Mouse (Mus musculus): Measurements from ENCODE around the gene Adam21.
"Not testable (repeated sequence)": the region's sequence is repeated elsewhere in the genome, so short reads cannot be mapped to it uniquely, and the experiment has no call there.

The Adam21 gene

DNA sequence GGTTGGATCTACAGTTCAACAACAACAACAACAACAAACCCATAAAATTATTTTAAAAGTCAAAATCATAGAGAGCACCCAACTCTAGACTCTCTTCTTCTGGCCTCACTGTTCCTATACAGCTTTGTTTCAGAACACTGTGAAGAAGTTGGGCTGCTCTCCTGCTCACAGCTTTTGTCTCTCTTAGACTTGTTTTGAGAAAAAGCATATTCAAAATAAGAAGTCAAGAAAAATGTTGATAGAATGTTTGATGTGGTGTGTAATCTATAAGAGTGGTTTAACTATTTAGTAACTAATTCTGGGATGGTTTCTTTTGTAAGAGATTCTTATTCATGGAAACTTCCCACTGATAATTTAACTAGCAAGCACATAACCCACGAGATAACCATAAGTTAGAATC is at the start of gene Adam21:
Gene Adam21, minus strand, starts transcription at position 101 of the 400 bp plus-strand sequence.
- DNase-seq (ENCODE audit: low spot score in 2 of 2), result no peak

DNA sequence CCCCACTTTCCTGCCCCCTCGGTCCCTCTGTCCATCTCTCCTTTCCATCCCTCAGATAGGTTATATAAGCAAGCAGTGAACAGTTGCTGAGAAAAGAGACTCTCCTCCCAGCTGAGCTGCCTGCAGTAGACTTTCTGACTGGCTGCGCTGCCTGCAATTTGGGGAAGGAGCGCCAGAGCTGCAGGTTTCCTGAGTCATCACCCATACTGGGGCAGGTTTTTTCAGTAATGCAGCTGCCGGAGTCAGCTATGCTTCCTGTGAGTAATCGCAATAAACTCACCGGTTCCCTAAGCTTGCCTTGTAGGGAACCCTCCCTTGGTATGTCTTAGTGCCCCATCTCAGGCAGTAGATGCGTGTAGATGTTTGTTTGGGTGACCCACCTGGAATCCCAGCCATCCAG is 48.7 kb upstream of the Adam21 start:
- DNase-seq (ENCODE audit: low spot score in 2 of 2), result no peak

DNA sequence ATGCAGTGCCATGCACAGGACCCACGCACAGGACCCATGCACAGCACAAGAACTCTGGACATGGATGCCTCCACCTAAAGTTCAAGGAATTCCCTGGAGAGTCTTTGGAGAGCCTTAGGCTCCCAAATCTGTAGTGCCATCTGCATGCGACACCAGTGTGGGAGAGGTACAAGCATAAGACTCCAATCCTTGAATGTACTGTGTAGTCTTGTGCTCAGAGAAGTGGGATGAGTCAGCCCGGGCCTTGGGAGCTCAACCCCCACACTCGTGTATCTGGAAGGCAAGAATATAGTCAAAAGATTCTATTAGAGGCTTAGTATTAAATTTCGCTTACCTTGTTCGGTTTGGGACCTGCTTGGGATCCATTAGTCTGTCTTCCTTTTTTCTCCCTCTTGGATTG is 47.5 kb upstream of the Adam21 start:
- no peak for DNase-seq (ENCODE audit: low spot score in 2 of 2)

DNA sequence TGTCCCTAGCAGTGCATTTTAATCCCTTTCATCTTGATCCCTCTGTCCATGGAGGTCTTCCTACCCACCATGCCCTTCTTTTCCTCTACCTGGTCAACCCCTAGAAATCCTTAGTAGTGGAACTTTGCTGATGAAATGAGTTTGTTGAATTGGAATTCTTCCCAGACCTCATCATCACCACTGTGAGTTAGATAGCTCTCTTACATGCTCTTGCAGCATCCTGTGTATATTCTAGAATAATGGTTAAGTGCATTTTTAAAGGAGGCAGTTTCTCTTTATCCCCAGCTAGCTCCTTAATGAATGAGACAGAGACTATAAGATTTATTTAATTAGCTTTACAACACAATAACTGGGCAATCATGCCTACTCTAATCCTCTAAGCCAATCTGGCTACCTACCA is 41.2 kb upstream of the Adam21 start:
- no peak for DNase-seq (ENCODE audit: low spot score in 2 of 2)

DNA sequence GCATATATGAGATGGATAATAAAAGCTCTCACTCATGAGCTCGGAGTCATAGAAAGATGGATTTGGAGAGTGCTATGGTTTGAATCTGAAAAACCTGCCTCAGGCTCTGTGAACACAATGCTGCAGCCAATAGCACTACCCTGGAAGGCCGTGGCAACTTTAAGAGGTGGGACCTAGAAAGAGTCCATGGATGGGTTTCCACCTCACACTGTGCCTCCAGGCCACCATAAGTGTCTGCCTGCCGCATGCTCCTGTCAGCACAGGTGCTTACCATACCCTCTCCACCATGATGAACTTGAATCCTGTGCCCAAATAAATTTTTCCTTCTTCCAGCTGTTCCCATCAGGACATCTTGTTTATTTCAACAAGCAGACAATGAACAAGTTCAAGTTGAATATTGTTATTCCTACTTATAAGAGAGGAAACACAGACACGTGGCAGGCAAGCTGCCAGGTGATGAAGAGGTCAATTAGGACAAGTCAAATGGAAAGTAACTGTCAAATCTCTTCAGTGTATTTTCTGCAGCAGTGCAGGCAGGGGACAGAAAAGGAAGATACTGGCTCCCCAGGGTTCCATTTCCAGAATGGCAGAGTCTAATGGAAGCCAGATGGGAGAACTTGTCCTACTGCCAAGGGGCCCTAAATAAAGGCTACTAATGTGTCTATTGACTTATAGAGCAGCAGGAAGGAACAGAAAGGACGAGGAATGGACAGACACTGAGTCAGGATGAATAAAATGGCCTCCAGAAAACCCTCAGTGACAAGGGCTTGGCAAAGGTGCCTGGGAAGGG is 36.9 kb upstream of the Adam21 start:
- no peak for DNase-seq (ENCODE audit: low spot score in 2 of 2)

DNA sequence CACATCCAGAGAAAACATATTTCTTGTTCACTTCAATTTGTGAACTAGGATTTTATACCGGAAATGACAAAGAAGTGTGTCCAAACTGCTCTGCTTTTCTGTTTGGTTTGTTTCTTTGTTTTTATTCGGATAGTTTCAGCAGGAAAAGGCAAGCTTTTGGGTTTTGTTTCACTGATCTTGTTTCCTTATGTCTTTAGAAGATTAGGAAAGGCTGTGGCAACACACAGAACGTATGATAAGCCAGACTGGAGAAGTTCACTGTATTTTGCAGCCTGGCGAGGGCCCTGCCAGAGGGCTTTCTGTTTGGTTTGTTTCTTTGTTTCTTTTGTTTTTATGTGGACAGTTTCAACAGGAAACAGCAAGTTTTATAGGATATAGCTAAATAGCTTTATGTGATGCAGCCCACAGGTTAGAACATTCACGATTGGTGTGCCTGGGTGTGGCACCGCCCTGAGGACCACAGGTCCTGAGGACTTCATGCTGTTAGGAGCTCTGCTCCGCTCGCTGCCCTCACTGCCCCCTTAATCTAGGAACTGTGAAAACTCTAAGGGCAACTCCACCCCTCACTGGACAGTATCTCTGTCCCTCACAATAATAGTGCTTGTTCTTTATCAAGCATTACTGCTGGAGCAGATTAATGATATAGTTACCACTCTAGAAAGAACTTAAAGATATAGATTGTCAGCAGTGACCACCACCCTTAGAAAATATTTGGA is 28.4 kb upstream of the Adam21 start:
- no peak for DNase-seq (ENCODE audit: low spot score in 2 of 2)

DNA sequence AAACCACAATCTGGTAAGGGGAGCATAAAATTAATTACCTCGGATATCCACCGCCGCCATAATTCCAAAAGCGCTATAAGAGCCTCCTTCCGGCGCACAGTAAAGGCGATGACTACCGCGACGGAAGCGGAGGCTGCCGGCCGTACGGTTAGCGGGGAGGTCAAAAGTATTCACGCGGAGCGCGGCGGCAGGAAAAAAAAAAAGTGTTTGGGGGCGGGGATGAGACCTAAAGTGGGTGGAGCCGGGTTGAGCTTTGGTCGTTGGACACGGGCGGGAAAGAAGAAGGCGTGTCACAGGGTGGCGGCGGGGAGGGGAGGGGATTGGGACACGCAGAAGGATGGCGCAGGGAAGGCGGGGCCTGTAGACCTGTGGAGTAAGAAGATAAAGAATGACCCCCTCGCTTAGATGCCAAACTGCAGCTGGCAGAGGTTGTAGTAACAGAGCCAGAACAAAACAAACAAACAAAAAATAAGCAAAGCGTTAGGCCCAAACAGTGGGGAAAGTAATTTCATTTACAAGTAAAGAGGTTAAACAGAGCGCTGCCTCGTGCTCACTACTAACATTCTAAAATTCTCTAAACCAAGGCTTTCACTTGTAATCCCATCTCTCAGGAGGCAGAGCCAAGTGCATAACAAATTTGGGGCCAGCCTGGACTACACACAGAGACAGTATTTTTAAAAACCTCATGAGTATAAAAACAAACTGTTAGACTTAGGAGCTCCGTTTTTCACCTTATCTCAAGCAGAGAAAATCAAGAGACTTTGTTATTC is 26.8 kb upstream of the Adam21 start, which contains the start of gene Med6:
Gene Med6, minus strand, starts transcription at position 107 of the 770 bp plus-strand sequence.
- peak; percentile 91 to 93 for DNase-seq (ENCODE audit: low spot score in 2 of 2)

DNA sequence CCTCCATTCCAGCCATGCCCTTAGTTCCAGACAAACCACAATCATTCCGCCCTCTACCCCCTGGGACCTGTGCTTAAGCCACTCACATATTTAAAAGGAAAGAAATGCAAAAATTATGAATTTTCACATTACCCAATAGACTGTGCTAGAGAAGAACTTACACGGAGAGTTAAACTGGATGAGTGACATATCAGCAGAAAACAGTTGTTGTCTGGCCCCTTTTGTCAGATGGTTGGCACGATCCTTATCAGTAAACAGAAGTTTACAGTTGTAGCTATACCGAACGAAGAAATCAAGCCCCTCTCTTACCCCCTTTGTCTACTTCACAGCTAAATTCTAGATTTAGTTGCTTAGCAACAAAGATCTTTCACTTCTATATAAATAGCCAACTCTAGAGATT is 343 bp downstream of the Adam21 start:
- DNase-seq (ENCODE audit: low spot score in 2 of 2), result no peak

DNA sequence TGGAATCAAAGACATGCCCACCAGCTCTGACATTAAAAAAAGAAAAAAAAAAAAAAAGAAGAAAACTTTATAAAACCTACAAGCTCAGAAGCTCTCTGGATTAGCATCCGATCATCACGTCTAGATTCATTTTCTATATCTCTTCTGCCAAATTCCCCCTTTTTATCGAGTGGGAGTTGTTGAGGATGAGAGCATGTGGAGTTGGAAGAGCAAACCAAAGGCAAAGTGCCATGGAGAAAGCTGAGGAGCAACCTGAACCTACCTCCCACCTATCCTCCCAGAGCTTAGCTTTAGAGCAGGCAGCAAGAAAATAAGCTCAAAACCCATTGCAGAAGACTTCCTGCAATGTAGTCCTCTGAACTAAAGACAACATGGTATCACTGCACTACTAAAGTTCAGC is 4.1 kb downstream of the Adam21 start:
- no peak for DNase-seq (ENCODE audit: low spot score in 2 of 2)

DNA sequence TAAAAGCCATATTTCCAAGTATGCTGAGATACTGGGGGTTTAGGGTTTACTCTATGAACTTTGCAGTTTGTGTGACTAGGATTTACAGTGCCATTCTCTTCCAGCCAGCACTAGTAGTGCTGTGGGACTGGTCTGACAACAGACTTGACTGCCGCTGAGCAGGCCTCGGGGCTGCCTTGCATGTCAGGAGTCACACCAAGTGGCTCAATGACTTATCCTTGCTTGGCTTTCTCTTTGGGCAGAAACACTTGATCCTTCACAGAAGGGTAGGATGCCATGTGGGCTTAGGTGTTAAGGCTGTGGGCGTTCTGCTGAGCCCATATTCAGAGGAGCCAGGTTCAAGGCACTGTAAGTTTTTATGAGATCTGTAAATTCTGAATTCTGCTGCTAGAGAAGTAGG is 19.0 kb downstream of the Adam21 start:
- no peak for DNase-seq (ENCODE audit: low spot score in 2 of 2)

DNA sequence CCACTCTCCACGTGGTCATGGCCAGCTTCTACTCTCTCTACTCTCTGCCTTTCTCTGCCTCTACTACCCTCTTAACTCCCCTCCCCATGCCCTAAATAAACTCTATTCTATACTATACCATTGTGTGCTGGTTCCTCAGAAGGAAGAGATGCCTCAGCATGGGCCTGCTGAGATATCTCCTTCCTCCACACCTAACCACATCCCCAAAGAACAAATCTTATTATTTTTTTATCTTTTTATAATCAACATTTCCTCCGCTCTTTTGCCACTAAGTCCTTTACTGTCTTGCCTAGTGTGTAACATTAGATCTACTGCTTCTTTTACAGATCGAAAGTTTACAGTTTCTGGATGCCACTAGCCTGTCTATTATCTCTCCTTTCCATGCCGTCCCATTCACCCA is 21.1 kb downstream of the Adam21 start:
- no peak for DNase-seq (ENCODE audit: low spot score in 2 of 2)

DNA sequence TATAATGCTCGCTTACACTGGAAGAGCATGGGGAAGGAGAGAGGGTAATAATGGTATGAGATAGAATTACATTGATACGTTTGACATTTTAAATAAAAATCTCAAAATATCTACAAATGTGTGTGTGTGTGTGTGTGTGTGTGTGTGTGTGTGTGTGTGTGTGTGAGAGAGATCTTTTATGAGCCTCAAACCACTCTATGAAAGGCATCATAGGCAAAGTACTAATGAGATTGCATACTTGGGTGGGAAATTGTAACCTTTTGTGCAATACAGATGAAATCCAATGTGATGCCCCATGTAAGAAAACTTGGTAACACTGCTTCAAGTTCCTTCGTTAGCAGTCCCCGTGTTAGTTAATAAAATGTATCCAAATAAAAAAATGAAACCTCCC is 35.2 kb downstream of the Adam21 start:
- no peak for DNase-seq (ENCODE audit: low spot score in 2 of 2)

DNA sequence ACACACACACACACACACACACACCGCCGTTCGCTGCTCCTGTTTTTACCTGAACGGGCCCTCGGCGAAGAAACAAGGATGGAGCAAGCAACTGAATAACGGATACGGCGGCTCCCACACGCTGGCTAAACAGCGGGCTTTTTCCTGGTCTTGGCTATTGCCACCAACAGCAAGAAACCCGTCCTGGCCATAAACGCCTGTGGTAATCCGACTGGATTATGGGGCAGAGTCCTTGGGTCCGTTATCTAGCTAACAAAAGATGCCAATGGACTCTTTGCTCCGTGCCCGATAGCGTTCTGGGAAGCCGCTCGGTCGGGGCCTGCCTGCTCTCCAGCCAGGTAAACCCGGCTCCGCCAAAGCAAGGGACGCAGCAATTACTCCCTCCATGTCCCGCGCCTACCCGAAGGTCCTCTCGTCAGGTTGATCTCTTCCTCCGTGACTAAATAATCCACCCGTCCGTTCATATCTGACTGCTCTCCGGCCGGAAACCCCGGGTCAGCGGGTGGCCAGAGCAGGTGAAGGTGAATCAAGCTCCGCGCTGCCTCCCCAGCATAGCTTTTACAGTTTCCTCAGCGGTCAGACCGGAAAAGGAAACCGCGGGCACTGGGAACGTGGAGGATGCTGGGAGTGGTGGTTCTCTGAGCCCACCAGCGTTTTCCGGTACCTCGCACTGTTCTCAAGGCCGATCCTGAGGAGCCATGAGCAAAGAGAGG is 35.8 kb downstream of the Adam21 start, which contains the start of the genes Gm20498 and Synj2bp:
Gene Gm20498, minus strand, starts transcription at position 590 of the 713 bp plus-strand sequence.
Gene Synj2bp, minus strand, starts transcription at position 596 of the 713 bp plus-strand sequence.
- peak; percentile 69 to 80 for DNase-seq (ENCODE audit: low spot score in 2 of 2)

DNA sequence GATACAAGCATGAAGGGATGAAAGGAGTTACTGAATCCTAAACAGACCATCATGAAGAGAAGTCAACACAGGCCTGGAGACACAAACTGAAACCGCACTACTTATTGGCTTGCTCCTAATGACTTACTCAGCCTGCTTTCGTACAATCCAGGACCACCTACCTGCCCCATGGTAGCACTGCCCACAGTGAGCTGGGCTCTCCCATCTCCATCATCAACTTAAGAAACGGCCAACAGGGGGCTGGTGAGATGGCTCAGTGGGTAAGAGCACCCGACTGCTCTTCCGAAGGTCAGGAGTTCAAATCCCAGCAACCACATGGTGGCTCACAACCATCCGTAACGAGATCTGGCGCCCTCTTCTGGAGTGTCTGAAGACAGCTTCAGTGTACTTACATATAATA is 37.7 kb downstream of the Adam21 start:
- not testable (repeated sequence) for DNase-seq (ENCODE audit: low spot score in 2 of 2)

All from urinary bladder, postnatal 4 days (tissue).